Mouse (Mus musculus) C2C12 (cell line): ENCODE data around the gene Gm28042. TPM values are rescaled to one million over a fixed set of nuclear protein-coding genes. Genes with fewer than 3 reads are reported as not detected.

Source experiments
- H3K27me3 ChIP-seq: one replicate; pipeline ENCODE4 v1.6.1; 2011; ENCODE audit not compliant: control insufficient read depth, insufficient read depth, insufficient read length
- H3K36me3 ChIP-seq: one replicate; pipeline ENCODE4 v1.6.1; 2011; ENCODE audit not compliant: control insufficient read depth, insufficient read depth
- H3K4me3 ChIP-seq: one replicate; pipeline ENCODE4 v1.5.1; 2011; ENCODE audit warnings: mild to moderate bottlenecking, control low read depth; ENCODE audit not compliant: poor library complexity, insufficient read depth, severe bottlenecking
- H3K79me2 ChIP-seq: one replicate; pipeline ENCODE4 v1.6.1; 2011; ENCODE audit not compliant: control insufficient read depth, insufficient read depth
- H3K79me3 ChIP-seq: one replicate; pipeline ENCODE4 v1.6.1; 2011; ENCODE audit warnings: low read depth, control low read depth
- H3ac ChIP-seq: one replicate; pipeline ENCODE3; 2011; ENCODE audit warnings: low read depth; ENCODE audit not compliant: control insufficient read depth, insufficient read length
- CEBPB ChIP-seq: IDR thresholded peaks from one replicate; pipeline ENCODE4 v1.6.1; 2011; ENCODE audit warnings: low read depth, mild to moderate bottlenecking, control low read depth, moderate library complexity
- CTCF ChIP-seq: IDR thresholded peaks from one replicate; pipeline ENCODE4 v1.5.1; 2011; ENCODE audit not compliant: control insufficient read depth, insufficient read depth, insufficient read length
- FOSL1 ChIP-seq: IDR thresholded peaks from one replicate; pipeline ENCODE4 v1.8.0; 2011; ENCODE audit warnings: mild to moderate bottlenecking, low read length; ENCODE audit not compliant: poor library complexity, insufficient read depth, severe bottlenecking
- MAX ChIP-seq: IDR thresholded peaks from one replicate; pipeline ENCODE4 v1.6.1; 2011; ENCODE audit warnings: mild to moderate bottlenecking, control low read depth
- MYOD1 ChIP-seq: IDR thresholded peaks from one replicate; pipeline ENCODE4 v1.6.1; 2011; ENCODE audit warnings: low read depth; ENCODE audit not compliant: control insufficient read depth, insufficient read length
- MYOG ChIP-seq: IDR thresholded peaks from one replicate; pipeline ENCODE4 v1.6.1; 2011; ENCODE audit not compliant: control insufficient read depth, insufficient read length; ENCODE audit errors: extremely low read depth
- USF1 ChIP-seq: IDR thresholded peaks from one replicate; pipeline ENCODE4 v1.6.1; 2011; ENCODE audit warnings: low read depth, mild to moderate bottlenecking, control low read depth, moderate library complexity
- polyA plus RNA-seq: library from polyadenylated mRNA; unstranded; fragments of >200 nt; fragmentation: generic; extraction: Trizol; gene quantifications from one replicate; pipeline ENCODE4 v1.2.1, GENCODE M21; 2012; ENCODE audit warnings: missing spikeins

Gene Gm28042
- polyA plus RNA-seq, 1 experiment: 0.73 TPM

DNA sequence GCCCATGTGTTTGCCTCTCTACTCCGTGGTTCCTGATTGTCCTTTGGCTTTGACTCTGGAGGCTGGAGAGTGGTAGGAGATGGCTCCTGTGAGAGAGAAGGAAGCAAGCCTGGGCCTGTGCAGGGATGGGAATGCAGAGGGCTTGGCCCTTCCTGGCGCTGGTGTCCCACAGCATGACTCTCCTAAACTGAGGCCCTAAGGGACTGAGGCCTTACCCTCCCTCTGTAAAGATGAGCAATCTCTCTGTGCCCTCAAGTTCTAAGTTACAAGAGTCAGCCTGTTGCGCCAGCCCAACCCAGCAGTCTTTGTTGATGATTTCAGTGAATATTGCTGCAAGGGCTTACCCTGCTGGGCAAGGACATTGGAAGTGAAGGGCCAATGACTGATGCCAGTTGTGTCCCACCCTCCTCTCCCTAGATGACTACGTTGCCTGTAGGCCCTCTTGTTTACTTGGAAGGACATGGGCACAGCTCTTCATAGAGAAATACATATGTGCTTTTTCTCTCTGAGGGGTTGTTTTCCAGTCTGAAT lies 19.5 kb upstream of the Gm28042 start:
- TF ChIP-seq MYOD1 (no peak), MAX (no peak), FOSL1 (no peak), USF1 (no peak), MYOG (no peak), CEBPB (no peak), CTCF (no peak)
- Histone ChIP-seq H3K36me3 (peaks cover 4% of the 10 kb centered on the region), H3K79me3 (no peaks in the 10 kb centered on the region), H3ac (no peak overlapping the region), H3K4me3 (no peak overlapping the region), H3K27me3 (no peaks in the 10 kb centered on the region), H3K79me2 (no peaks in the 10 kb centered on the region)

DNA sequence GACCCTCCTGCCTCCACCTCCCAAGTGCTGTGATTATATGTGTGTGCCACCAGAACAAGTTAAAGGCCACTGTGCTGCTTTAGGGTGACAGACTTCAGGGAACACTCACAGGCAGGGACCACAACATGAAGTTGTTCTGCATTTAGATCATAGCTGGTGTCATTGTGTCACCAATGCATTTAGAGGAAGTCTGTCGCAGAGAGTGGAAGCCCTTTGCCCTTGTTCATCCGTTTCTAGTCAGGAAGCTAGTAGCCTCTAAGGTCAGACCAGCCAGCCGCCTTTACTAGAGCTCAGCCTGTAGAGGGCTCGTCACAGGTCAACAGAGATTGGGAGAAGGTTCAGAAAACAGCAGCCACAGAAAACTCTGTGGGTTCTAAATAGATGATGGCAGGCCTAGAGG lies 18.6 kb upstream of the Gm28042 start:
- H3K79me2 ChIP-seq: no peaks in the 10 kb centered on the region
- no peak for TF ChIP-seq MYOG
- no peak for TF ChIP-seq MYOD1
- TF ChIP-seq FOSL1: no peak
- no peak for TF ChIP-seq CEBPB
- TF ChIP-seq USF1: no peak
- peaks cover 4% of the 10 kb centered on the region for H3K36me3 ChIP-seq
- no peaks in the 10 kb centered on the region for H3K27me3 ChIP-seq
- H3K4me3 ChIP-seq: no peak overlapping the region
- no peaks in the 10 kb centered on the region for H3K79me3 ChIP-seq
- H3ac ChIP-seq: no peak overlapping the region

DNA sequence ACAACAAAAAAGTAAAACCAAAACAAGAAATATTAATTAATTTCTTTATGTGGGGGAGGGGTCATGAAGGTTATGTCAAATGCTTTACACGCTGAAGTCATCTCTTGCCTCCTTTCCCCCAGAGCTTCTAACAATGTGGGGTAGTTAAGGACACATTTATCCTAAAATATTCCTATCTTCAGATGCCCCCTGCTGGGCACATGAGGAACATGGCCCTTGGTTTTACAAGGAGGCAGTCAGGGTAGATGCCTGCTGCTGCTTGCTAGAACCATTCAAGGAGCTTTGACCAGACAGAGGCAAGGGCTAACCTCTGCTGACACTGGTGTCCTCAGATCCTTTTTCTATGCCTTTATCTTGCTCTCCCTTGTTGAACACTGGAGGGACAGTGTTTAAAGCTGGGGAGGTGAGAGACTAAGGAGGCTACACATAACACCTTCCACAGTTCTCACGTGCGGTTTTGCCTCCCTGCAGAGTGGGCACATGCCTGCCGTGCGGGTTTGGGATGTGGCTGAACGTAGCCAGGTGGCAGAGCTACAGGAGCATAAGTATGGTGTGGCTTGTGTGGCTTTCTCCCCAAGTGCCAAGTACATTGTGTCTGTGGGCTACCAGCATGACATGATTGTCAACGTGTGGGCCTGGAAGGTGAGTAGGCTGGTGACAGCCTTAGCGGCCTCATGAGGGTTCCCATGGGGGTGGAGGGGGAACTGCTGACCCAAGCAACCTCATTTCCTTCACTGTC lies 15.7 kb upstream of the Gm28042 start:
- Histone ChIP-seq H3K79me2 (no peaks in the 10 kb centered on the region), H3ac (no peak overlapping the region), H3K36me3 (peaks cover 1% of the 10 kb centered on the region), H3K4me3 (no peak overlapping the region), H3K27me3 (no peaks in the 10 kb centered on the region), H3K79me3 (no peaks in the 10 kb centered on the region)
- no peak for TF ChIP-seq MAX
- TF ChIP-seq CEBPB: no peak
- TF ChIP-seq MYOD1: no peak
- TF ChIP-seq CTCF: no peak
- TF ChIP-seq MYOG: no peak
- TF ChIP-seq USF1: no peak
- no peak for TF ChIP-seq FOSL1

DNA sequence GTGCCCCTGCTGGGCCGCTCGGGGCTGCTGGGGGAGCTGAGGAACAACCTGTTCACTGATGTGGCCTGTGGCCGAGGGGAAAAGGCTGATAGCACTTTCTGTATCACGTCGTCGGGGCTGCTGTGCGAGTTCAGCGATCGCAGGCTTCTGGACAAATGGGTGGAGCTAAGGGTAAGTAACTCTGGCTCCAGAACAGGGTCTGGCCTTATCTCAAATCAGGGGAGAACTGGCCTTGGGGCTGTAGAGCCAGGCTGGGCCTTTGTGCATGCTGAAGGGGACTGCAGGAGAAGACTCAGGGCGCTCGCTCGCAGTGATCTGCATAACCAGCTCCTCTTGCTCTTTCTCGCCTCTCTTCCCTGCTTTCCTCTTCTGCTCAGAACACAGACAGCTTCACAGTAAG lies 14.4 kb upstream of the Gm28042 start:
- Histone ChIP-seq H3K36me3 (peaks cover 3% of the 10 kb centered on the region), H3K27me3 (no peaks in the 10 kb centered on the region), H3K79me2 (no peaks in the 10 kb centered on the region), H3K4me3 (no peak overlapping the region), H3K79me3 (no peaks in the 10 kb centered on the region), H3ac (no peak overlapping the region)
- TF ChIP-seq FOSL1: no peak

DNA sequence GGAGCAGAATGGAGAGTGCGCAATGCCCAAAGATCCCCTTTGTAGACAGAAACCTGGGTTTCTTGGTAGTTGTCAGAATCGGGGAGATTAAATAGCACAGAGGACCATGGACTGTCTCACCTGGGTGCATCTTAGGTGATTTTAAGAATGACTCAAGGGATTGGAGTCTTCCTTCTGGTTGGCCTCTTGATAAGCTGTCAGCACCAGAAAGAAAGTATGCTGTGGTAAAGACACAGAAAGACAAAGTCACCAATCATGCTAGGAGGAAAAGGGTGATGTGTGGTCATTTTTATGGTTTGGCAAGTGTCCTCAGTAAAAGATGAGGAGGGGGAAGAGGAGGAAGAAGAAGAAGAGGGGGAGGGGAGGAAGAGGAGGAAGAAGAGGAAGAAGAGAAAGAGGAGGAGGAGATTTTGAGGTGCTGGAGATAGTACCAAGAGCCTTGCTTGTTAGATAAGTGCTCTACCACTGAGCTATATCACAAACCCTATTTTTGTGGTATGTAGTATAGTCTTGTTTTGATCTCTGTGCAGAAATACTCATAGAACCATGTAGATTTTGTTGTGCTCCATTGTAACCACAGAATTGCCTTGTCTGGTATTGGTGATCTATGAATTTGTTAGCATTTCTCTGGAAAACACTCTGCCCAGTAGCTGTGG lies 13.3 kb upstream of the Gm28042 start:
- Histone ChIP-seq H3ac (no peak overlapping the region), H3K79me2 (no peaks in the 10 kb centered on the region), H3K36me3 (peaks cover 9% of the 10 kb centered on the region), H3K79me3 (no peaks in the 10 kb centered on the region), H3K27me3 (no peaks in the 10 kb centered on the region), H3K4me3 (no peak overlapping the region)
- TF ChIP-seq MYOD1 (no peak), FOSL1 (no peak), MAX (no peak), CTCF (no peak), USF1 (no peak), MYOG (no peak), CEBPB (no peak)
